Mouse (Mus musculus) left cerebral cortex, adult 11 months (tissue): Measurements from ENCODE around the gene Bcl3.
"Not testable (repeated sequence)": the region's sequence is repeated elsewhere in the genome, so short reads cannot be mapped to it uniquely, and the experiment has no call there.

ENCODE experiments used
- DNase-seq: peaks from one replicate; pipeline ENCODE4 v3.0.0; 2022; ENCODE audit warnings: low spot score

The Bcl3 gene

DNA sequence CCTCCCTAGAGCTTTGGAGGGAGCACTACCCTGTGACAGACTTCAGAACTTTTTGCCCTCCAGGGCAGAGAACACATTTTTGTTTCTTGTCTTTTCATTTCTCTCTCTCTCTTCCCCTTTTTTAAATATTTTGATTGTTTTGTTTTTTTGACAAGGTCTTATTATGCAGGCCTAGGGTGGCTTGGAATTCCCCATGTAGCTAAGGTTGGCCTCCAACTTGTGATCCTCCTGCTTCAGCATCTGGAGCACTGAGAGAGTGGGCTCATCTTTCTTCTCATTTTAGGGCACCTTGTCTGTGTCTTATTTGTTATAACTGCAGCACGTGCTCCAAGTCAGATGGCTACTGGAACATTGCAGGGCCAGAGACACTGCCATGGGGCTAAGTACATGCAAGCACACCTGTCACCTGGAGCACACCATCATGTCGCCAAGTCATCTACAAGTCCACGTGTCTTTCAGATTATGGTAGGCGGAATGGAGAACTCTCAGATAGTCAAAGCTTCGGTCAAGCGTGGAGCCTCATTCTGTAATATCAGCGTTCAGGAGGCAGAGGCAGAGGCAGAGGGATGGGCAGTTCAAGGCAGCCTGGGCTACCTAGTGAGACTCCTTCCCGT lies 16.1 kb downstream of the Bcl3 start:
- DNase-seq, result no peak

DNA sequence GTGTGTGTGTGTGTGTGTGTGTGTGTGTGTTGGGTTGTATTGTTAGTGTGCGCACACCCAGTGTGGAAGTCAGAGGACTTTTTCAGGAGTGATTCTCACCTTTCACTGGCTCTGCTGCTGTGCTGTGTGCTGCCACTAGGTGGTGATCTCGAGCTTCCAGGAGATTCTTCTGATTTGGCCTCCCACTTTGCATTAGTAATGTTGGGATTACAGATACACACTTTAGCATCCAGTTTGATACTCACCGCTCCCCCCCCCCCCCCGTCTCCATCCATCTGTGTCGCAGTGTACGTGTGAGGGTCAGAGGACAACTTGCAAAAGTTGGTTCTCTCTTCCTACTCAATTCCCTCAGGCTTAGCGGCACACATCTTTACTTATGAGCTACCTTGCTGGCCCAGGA lies 19.6 kb downstream of the Bcl3 start:
- DNase-seq, result no peak

DNA sequence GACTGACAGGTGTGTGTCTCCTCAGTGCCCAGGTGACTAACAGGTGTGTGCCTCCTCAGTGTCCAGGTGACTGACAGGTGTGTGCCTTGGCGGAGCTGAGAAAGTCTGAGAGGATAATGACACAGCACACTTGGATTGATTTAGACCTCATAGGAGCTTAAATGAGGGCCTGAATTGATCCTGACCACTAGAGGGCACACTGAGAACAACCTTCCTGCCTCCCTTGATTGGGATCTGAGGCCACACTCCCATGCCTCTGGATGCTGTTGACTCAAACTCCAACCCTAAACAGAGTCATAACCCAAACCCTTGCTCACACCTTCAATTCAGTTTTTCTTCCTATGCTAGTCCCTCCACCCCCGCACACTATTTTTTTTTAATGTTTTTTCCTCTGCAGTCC lies 21.8 kb downstream of the Bcl3 start:
- DNase-seq, result no peak

DNA sequence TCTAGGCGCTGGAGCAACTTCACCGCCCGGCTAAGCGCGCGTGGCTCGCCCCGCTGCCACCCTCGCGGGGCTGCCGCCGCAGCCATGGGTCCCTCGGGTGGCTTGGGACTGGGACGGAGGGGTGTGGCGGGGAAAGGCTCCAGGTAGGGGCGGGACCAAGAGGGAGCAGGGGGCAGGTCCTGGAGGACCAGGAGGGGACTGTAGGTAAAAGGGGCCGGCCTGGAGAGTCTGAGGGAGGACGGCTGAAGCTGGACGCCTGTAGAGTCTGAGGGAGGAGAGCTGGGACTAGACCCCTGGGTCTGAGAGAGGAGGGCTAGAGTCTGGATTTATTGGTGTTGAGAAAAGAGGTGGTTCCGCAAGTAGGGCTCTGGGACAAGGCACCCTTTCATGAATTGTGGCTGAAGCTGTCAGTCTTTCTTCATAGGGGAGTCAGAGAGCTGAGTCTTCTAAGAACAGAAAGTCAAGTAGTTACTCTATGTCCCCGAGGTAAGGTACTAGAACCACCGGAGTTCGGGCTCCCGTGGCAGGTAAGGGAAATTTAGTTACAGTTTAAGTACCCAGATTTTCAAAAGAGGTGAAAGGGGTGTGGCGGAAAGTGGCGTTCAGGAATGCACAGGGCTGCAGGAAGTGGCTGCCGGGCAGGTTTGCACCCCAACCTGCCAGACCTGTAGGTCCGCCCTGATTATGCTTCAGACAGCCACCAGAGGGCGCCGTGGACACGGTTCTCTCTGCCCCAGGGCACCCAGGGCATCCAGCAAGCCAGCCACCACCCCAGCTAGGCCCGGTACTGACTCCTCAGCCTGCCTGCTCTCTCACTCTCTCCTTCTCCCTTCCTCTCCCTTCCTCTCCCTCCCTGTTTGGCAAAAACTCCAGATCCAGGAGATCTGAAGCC lies 25.6 kb downstream of the Bcl3 start, which contains the start of gene Cblc:
TSS of gene Cblc (minus strand) at position 113 of the 892 bp plus-strand sequence.
- no peak for DNase-seq

DNA sequence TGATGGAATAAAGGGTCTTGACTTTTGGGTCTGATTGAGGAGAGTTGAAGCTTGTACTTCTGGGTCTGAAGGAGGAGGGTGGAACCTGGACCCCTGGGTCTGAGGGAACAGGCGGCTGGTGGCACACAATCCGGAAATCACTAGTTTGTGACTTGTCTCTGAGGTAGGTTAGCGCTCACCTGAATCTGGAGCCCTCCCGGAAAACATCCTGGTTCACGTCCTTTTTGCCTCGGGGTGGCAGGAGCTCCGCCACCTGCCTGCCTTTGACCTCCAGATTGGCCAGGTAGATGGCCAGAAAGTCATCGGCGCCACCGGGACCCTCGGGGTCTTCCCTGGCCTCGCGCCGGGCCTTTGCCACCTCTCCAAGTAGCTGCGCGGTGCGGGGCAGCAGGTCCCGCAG lies 26.3 kb downstream of the Bcl3 start:
- no peak for DNase-seq

DNA sequence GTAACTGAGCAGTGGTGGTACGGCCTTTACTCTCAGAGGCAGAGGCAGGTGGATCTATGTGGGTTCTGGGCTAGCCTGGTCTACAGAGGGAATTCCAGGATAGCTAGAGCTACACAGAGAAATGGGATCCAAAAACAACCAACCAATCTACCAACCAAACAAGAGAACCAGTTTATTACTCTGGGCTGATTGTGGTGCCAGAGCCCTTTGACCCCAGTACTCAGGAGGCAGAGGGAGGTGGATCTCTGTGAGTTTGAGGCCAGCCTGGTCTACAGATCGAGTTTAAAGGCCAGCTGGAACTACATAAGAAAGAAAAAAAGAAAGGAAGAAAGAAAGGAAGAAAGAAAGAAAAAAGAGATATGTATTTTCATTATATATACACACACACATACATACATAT lies 27.3 kb downstream of the Bcl3 start:
- no peak for DNase-seq

DNA sequence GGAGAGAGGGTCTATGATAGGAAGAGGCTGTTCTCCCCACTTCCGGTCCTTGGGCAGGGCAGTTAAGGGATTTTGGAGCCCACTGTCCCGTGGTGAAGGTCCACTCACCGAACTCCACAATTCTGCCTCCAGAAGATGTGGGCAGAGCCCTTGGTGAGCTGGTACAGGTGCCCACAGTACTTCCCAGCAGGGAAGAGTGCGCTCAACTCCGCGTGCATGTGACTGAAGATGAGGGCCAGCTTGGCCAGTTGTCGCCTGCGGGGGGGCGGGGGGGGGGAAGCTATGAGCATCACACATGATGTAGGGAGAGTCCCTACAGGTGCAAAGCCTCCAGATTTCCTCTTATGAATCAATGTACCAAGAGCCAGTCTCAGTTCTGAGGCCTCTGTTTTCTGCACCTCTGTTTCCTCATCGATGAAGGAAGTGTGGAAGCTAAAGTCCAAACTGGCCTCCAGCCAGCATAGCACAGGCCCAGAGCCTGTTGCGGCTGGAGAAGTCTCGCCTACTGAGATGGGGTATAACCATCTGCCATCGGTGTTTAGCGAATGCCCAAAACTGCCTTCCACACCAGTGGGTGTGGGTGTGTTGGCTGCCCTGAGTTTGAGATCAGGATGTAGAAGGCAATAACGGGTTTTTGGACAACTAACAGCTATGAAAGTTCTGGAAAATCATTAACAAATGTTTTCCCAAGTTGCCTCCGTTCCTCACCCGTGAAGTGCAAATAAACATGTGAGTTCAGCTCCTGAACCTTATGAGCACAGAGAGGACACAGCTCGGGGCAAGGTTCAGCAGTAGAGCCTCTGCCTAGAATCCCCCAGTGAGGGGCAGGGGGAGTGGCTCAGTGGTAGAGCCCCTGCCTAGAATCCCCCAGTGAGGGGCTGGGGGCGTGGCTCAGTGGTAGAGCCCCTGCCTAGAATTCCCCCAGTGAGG lies 29.6 kb downstream of the Bcl3 start:
- no peak for DNase-seq

DNA sequence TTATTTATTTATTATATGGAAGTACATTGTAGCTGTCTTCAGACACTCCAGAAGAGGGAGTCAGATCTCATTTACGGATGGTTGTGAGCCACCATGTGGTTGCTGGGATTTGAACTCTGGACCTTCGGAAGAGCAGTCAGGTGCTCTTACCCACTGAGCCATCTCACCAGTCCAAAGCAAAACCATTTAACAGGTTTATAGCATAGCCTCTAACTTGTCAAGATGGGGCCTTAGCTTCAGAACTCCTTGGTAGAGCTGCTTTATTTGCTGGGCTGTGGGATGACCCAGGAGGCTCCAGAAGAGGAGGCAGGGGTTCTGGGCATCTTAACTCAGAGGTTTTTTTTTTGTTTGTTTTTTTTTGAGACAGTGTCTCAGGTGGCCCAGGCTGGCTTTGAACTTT lies 31.1 kb downstream of the Bcl3 start:
- DNase-seq, result not testable (repeated sequence)

DNA sequence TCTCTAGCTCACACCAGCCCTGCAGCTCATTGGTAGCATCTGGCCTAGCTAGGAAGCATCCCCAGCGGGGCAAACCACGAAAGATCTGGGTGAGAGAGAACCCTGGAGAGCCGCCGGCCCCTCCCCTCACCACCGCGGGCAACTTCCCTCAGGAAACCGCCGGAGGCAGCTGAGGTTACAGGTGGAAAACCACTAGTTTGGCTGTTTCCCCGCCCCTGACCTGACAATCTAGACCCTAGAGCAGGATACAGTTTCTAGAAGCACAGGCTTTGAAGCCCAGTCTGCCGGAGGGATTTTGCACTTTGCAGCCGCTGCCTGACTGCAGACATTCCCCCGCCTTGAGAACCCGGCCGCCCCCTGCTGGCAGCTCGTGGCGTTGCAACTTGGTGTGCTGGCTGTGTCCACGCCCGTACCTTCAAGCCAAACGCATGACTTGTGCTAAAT lies 32.6 kb downstream of the Bcl3 start:
- peak; percentile 66 for DNase-seq

DNA sequence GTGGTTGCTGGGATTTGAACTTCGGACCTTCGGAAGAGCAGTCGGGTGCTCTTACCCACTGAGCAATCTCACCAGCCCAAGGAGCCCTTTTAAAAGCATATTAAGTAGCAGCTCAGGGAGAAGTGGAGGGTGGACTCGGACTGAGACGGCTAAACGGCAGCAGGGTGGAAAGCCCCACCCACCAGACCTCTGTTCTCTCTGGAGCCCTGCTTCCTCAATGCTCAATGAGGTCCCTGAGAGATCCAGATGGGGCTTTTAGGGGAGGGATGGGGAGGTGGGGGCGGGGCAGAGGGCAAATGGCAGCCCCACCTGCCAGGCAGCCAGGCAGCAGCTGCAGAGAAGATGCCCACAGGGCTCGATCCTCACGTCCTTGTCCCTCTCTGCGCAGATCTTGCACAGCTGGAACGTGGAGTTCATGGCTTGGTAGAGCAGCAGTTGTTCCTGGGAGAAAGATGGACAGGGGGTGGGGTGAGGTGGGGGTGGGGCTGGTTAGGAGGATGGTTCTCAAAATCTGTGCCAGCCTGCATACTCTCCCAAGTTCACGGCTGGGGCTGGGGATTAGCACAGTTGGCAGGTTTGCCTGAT lies 36.6 kb downstream of the Bcl3 start:
- DNase-seq, result no peak

DNA sequence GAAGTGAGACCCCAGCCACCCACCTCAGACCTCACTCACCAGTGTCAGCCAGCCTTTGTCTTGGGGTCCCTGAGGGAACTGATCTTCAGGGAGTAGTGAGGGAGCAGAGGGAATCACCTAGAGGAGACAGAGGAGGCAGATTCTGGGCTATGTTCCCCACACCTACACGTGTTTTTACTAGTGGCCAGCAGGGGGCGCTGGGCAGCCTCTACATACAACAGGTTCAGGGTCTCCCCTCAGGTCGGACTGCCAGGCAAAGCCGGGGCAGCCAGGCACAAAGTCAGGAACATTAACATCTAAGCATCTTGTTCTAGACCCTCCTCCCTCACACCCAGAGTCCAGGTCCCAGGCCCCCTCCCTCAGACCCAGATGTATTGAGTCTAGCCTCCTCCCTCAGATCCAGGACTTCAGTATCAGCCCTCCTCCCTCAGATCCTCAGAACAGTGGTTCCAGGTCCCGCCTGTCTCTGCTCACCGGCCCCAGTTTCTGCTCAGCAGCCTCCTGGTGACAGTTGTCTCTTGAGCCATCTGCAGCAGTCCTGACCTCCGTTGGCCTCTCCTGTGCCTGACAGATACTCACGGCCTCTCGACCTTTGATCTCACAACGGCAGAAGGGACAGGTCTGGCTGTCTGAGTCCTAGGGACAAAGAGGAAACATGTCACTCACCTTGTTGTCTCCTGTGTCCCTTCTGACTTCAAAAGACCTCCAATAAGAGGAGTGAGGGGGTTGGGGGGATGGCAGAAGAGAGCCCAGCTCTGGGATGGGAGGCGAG lies 37.6 kb downstream of the Bcl3 start:
- no peak for DNase-seq

DNA sequence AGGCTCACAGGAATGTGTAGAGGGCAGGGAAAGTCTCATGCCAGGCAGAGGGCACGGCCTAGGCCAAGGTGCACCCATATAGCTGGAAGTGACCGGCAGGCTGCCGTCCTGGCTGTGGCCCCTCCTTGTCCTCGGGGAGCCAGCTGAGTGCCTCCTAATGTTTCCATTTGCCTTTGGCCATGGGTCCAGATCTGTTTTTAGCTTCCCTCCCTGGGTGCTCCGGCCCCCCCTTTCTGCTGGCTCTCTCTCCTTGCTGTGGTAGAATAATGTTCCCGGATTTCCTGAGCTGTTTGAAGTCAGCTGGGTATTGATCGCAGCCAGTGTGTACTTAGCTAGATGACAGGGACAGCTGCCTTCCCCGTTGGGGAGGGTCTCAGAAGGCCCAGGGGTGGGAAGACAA lies 38.9 kb downstream of the Bcl3 start:
- DNase-seq, result no peak

DNA sequence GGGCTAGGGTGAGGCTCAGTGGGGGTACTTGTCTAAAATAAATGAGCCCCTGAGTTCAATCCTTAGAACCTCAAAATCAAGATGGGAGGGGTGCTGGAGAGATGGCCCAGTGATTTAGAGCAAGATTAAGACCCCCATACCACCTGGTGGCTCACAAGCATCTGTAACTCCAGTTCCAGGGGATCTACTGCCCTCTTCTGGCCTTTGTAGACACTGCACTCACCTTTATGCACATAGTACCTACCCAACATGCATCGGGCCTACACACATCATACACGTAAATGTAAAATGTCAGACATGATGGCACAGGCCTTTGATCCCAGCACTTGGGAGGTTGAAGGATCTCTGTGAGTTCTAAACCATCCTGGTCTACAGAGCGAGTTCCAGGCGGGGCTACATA lies 39.9 kb downstream of the Bcl3 start:
- no peak for DNase-seq

DNA sequence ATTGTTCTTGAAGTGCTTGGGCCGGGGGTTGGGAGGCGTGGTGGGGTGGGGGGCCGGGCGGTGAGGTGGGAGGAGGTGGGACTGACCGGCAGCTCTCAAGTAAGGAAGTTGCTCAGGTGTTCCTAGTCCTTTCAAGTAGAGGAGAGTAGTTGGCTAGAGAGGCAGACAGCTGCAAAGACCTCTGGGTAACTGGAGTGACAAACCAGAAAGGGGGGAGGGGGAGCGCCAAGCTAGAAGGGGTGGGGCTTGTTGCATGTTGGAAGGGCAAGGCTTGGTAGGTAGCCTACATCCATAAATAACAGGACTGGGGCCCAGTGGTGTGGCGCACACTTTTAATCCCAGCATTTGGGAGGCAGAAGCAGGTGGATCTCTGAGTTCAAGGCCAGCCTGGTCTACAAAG lies 40.8 kb downstream of the Bcl3 start:
- DNase-seq, result no peak

DNA sequence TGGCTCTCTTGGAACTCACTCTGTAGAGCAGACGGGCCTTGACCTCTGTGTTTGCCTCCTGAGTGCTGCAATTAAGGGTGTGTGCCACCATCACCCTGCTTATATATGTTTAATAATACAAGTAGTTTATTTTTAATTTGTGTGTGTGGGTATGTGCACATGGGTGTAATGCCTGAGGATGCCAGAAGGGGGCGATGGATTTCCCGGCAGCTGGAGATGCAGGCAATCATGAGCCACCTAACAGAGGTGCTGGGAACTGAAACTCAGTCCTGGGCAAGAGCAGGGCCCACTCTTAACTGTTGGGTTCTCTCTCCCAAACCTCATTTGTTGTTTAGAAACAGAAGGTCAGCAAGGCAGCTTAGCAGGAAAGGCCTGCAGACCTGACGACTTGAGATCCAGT lies 42.7 kb downstream of the Bcl3 start:
- DNase-seq, result no peak

DNA sequence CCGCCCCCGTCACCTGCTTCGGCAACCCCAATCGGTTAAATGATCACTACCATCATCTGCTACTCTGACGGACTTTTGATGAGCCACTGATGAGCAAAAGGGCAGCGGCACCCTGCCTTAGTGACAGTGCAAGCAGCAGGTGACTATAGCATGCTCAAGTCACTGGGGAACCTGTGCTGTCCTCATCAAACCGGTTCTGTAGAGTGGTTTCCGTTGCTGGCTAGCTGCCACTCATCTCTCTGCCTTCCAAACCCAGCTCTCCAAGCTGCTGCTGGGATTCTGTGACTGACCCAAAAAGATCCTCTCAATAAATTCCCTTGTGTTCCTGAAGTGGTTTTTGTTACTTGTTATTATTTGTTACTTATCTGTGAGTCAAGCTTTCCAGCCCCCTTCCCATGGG lies 43.9 kb downstream of the Bcl3 start:
- DNase-seq, result no peak

DNA sequence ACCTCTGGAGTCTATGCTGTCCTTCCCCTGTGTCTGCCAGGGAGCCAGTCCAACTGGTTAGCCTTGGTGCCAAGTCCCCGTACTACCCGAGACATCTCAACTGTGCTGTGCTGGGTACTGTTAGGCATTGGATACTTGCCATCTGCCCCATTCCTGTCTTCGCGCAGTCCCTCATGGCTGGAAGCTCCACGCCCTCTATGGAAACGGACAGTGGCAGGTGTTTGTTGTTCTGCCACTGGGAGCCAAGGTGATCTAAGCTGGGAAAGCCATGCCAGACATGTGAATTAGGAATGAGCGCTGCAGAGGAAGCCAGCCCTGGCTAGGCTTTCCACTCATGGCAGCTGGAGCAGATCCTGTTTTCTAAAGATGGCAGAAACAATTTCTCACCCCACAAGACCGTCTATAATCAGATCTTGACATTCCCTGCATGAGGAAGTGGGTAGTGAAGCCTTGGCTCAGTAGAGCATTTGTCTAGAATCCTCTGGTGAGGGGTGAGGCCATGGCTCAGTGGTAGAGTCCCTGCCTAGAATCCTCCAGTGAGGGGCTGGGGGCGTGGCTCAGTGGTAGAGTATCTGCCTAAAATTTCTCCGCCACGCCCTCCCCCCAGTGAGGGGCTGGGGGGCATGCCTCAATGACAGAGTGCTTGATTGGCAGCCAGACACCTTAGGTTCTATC lies 45.4 kb downstream of the Bcl3 start:
- DNase-seq, result no peak

DNA sequence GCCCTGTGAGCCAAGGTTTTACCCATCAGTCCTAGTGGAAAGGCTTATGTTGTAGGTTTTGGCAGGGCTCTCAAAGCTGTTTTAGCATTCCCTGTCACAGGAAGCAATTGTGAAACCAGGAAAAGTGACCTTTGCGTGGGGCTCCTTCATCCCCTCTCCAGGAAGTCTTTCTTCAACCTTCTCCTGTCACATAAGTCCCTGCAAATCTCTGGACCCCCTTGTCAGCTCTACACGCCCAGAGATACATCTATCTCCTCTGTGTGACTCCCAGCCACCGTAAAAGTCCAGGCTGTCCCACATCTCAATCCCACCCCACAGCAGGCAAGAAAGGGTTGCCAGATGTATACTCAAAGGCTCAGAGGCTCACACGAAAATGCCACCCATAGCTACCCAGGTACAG lies 50.9 kb downstream of the Bcl3 start:
- DNase-seq, result no peak

DNA sequence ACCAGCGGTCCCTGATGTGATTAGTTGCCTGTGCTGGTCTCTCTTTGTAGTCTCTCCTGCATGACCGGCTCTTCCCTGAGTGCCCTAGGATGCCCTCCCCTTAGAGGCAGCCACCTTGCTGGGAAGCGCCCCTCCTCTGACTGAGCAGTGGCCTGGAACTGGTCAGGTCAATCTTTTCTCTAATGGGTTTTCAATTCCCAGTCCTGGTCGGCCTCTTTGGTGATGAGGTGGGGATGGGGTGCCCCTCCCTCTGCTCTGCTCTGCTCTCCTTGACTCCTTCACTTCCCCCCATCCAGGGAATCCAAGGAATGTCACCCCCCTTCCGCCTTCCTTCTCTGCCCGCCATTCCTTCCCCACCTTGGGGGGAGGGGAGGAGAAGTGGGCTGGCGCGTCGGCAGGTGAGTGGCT lies 51.6 kb downstream of the Bcl3 start, which contains the start of gene Bcam:
TSS of gene Bcam (minus strand) at position 33 of the 408 bp plus-strand sequence.
- no peak for DNase-seq

DNA sequence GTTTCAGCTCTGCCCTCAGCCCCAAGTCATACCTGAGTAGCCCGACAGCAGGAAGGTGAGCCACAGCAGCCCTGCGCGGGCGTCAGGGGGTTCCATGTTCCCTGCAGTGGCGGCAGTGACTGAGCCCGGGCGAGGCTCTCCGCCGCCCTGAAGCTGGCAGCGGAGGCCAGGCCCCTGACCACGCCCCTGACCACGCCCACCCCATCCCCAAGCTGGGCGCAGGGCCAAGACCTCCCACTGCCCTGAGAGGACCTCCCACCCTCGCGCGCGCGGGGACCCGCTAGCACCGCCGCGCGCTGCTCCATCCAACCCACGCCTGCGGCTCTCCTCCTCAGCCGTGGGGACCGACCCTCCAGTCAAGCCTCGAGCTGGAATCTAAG lies 52.2 kb downstream of the Bcl3 start:
- no peak for DNase-seq
